Mouse (Mus musculus): ENCODE measurements around the gene Fbxw4. TPM values are rescaled to one million over a fixed set of nuclear protein-coding genes. Genes with fewer than 3 reads are reported as not detected.

Fbxw4 gene
- polyA plus RNA-seq, 1 experiment from 2014 or later = 3.3 TPM

DNA sequence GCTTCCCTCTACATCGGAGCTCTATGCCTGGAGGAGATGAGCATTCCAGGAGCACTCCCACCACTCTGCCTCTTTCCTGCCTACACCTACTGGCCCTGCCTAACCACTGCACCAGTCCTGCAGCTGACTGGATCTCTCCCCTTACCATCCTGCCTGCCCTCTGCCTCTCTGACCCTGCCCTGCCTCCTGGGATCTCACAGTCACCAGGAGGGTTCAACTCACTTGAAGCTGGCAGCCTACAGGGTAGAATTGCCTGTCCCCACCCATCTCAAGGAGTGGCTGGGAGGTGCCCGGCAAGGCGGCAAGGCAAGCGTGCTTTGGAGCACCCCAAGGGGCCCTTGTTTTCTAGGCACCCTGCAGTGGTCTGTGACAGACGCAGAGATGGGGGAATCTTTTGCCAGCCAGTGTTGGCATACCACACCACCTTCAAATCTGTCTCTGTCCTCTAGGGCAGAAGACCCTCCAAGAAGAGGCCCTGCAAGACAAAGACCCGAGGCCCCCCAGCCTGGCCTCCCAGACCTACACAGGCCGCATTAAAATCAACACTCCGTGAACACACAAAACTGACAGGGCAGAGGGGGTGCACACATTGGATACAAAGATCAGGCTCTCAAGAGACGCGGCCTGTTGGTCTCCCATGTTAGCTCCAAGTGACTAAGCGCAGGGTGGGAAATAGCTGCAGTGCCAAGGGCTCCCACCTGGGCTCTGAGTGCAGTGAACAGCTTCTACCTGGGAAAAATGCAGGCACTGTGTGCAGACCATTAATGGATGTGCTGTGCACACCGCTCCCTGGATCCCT lies 44.5 kb downstream of the Fbxw4 start:
- H3K4me3 ChIP-seq (ENCODE audit: low read depth, low read length) = no peak overlapping the region
- no peak overlapping the region for H3K9ac ChIP-seq (ENCODE audit: low read length)
- peak overlapping the region; percentile 30; the same call in 1 of the 2 replicates for H3K27ac ChIP-seq (replicated peaks; ENCODE audit: low read depth, low read length)
- H3K4me1 ChIP-seq (ENCODE audit: control insufficient read depth, insufficient read depth, low read length) = peaks cover 18% of the 10 kb centered on the region
- no peak for DNase-seq (ENCODE audit: low spot score)
- 0 out of 2 replicates have a peak, but pooled peaks have one; percentile 6 for ATAC-seq (ENCODE audit: insufficient number of reproducible peaks, low FRiP score, low TSS enrichment, low read depth)
- H3K27me3 ChIP-seq (ENCODE audit: control insufficient read depth, insufficient read depth, low read length) = no peaks in the 10 kb centered on the region
- 64% methylated on average over 12 of the region's 12 CpGs for WGBS
- H3K9me3 ChIP-seq (ENCODE audit: control insufficient read depth, low read length) = no peaks in the 10 kb centered on the region
- no peak overlapping the region for H3K4me2 ChIP-seq (ENCODE audit: low read depth, severe bottlenecking)
- no peaks in the 10 kb centered on the region for H3K36me3 ChIP-seq (ENCODE audit: control insufficient read depth, insufficient read depth, low read length)

GRCm38 (mm10) chr19:45614928-45615327 lies 45.2 kb downstream of the Fbxw4 start:
- H3K27ac ChIP-seq (replicated peaks; ENCODE audit: low read depth, low read length) = no peak overlapping the region
- peaks cover 18% of the 10 kb centered on the region for H3K4me1 ChIP-seq (ENCODE audit: control insufficient read depth, insufficient read depth, low read length)
- DNase-seq (ENCODE audit: low spot score) (no peak), ATAC-seq (ENCODE audit: insufficient number of reproducible peaks, low FRiP score, low TSS enrichment, low read depth) (no peak)
- no peaks in the 10 kb centered on the region for H3K36me3 ChIP-seq (ENCODE audit: control insufficient read depth, insufficient read depth, low read length)
- H3K9me3 ChIP-seq (ENCODE audit: control insufficient read depth, low read length) = no peaks in the 10 kb centered on the region
- no peak overlapping the region for H3K4me2 ChIP-seq (ENCODE audit: low read depth, severe bottlenecking)
- no peak overlapping the region for H3K9ac ChIP-seq (ENCODE audit: low read length)
- 54% methylated on average over 3 of the region's 3 CpGs for WGBS
- no peak overlapping the region for H3K4me3 ChIP-seq (ENCODE audit: low read depth, low read length)
- no peaks in the 10 kb centered on the region for H3K27me3 ChIP-seq (ENCODE audit: control insufficient read depth, insufficient read depth, low read length)

DNA sequence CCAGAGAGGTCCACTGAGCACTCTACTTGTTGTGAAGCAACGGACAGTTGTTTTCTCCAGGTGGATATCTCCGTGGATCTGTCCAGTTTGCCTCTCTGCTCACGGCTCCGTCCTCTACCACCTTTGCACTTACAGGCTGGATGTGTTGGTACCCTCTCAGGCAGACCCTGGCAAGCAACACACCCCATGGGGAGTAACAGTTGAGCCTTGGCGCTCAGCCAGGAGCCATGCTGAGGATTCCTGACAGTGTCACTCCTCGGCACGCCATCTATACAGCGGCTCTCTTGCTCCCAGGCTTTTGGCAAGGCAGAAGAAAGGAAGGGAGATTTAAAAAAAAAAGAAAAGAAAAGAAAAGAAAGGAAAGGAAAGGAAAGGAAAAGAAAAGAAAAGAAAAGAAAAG lies 45.7 kb downstream of the Fbxw4 start:
- Histone ChIP-seq H3K4me1 (ENCODE audit: control insufficient read depth, insufficient read depth, low read length) (peaks cover 18% of the 10 kb centered on the region), H3K27ac (replicated peaks; ENCODE audit: low read depth, low read length) (no peak overlapping the region), H3K4me3 (ENCODE audit: low read depth, low read length) (no peak overlapping the region), H3K9ac (ENCODE audit: low read length) (no peak overlapping the region), H3K36me3 (ENCODE audit: control insufficient read depth, insufficient read depth, low read length) (no peaks in the 10 kb centered on the region), H3K9me3 (ENCODE audit: control insufficient read depth, low read length) (no peaks in the 10 kb centered on the region), H3K27me3 (ENCODE audit: control insufficient read depth, insufficient read depth, low read length) (no peaks in the 10 kb centered on the region), H3K4me2 (ENCODE audit: low read depth, severe bottlenecking) (no peak overlapping the region)
- no peak for DNase-seq (ENCODE audit: low spot score)
- ATAC-seq (ENCODE audit: insufficient number of reproducible peaks, low FRiP score, low TSS enrichment, low read depth) = no peak
- WGBS = 89% methylated on average over 8 of the region's 8 CpGs

DNA sequence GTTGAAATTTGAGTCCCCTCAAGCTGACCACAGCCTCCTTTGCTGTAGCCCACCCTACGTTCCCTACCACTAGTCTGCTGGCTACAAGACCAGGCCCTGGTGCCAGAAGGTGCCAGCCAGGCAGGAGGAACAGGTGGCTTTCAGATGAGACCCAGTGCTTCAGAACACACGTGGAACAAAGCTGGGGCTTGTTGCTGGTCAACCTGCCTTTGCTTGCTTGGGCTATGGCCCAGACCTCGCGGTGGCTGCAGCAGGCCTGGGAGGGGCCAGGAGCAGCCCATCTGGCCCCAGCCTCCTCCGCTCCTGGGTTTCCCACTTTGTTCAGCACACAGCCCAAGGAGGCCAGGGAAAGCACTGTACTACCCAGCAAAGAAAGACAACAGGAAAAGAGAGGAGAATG lies 49.3 kb downstream of the Fbxw4 start:
- H3K36me3 ChIP-seq (ENCODE audit: control insufficient read depth, insufficient read depth, low read length) = no peaks in the 10 kb centered on the region
- no peaks in the 10 kb centered on the region for H3K27me3 ChIP-seq (ENCODE audit: control insufficient read depth, insufficient read depth, low read length)
- ATAC-seq (ENCODE audit: insufficient number of reproducible peaks, low FRiP score, low TSS enrichment, low read depth) (no peak), DNase-seq (ENCODE audit: low spot score) (no peak)
- no peak overlapping the region for H3K4me3 ChIP-seq (ENCODE audit: low read depth, low read length)
- no peak overlapping the region for H3K9ac ChIP-seq (ENCODE audit: low read length)
- H3K27ac ChIP-seq (replicated peaks; ENCODE audit: low read depth, low read length) = no peak overlapping the region
- H3K4me1 ChIP-seq (ENCODE audit: control insufficient read depth, insufficient read depth, low read length) = peaks cover 20% of the 10 kb centered on the region
- H3K9me3 ChIP-seq (ENCODE audit: control insufficient read depth, low read length) = no peaks in the 10 kb centered on the region
- 73% methylated on average over 5 of the region's 5 CpGs for WGBS
- H3K4me2 ChIP-seq (ENCODE audit: low read depth, severe bottlenecking) = no peak overlapping the region

DNA sequence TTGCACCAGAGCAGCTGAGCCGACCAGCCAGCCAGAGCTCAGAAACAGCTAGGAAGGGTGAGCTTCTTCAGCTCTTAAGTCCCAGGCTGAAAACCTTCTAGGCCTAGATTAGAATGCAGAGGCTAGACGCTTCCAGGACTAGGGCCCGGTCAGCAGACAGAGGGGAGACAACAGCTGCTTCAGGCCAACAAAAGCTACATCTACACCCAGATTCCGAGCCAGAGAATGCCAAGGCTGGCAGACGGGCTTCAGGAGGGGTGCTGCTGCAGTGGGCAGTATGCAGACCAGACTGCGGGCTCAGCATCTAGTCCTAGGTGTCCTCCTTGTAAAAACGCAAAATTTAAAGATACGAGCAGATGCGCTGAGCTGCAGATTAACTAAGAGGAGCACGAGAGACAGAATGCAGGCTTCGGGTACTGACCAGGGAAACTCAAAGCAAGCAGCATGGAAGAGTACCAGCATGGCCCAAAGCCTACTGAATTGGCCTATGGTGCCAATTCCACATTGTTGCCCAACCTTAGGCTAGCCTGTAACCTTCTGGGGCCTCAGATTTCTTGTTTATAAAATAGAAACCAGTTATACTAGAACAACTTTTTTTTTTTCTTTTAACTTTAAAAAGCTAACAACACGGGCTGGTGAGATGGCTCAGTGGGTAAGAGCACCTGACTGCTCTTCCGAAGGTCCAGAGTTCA lies 51.3 kb downstream of the Fbxw4 start:
- ATAC-seq (ENCODE audit: insufficient number of reproducible peaks, low FRiP score, low TSS enrichment, low read depth) (no peak), DNase-seq (ENCODE audit: low spot score) (no peak)

DNA sequence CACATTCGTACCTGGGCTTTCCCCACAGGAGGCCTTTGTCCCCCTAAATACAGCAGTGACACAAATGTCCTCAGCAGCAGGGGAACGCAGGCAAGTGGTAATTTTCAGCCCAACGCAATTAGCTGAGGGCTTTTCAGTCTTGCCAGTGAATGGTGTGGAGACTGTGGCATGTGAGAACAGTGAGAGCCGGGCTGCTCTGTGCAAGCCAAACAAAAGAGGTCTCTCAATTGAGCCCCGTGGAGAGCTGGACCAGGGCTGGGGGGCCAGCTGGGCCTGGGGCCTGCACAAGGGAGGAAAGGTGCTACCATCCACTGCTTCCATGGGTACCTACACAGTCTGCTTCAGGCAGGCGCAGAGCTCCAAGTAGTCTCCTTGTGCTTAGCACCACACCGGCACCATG lies 52.6 kb downstream of the Fbxw4 start:
- no peak overlapping the region for H3K4me2 ChIP-seq (ENCODE audit: low read depth, severe bottlenecking)
- H3K9ac ChIP-seq (ENCODE audit: low read length) = peak overlapping the region; percentile 41
- ATAC-seq (ENCODE audit: insufficient number of reproducible peaks, low FRiP score, low TSS enrichment, low read depth) (no peak), DNase-seq (ENCODE audit: low spot score) (peak; percentile 42)
- 26% methylated on average over 7 of the region's 7 CpGs for WGBS
- no peaks in the 10 kb centered on the region for H3K9me3 ChIP-seq (ENCODE audit: control insufficient read depth, low read length)
- H3K4me3 ChIP-seq (ENCODE audit: low read depth, low read length) = no peak overlapping the region
- no peaks in the 10 kb centered on the region for H3K36me3 ChIP-seq (ENCODE audit: control insufficient read depth, insufficient read depth, low read length)
- H3K27ac ChIP-seq (replicated peaks; ENCODE audit: low read depth, low read length) = peak overlapping the region; percentile 73
- no peaks in the 10 kb centered on the region for H3K27me3 ChIP-seq (ENCODE audit: control insufficient read depth, insufficient read depth, low read length)
- peaks cover 12% of the 10 kb centered on the region for H3K4me1 ChIP-seq (ENCODE audit: control insufficient read depth, insufficient read depth, low read length)

More for the DNA sequence above, 51.3 kb downstream of the Fbxw4 start:
- 93% methylated on average over 13 of the region's 13 CpGs for WGBS
- Histone ChIP-seq H3K27ac (replicated peaks; ENCODE audit: low read depth, low read length) (no peak overlapping the region), H3K4me1 (ENCODE audit: control insufficient read depth, insufficient read depth, low read length) (peaks cover 12% of the 10 kb centered on the region), H3K9me3 (ENCODE audit: control insufficient read depth, low read length) (no peaks in the 10 kb centered on the region), H3K36me3 (ENCODE audit: control insufficient read depth, insufficient read depth, low read length) (no peaks in the 10 kb centered on the region), H3K9ac (ENCODE audit: low read length) (no peak overlapping the region), H3K4me2 (ENCODE audit: low read depth, severe bottlenecking) (no peak overlapping the region), H3K4me3 (ENCODE audit: low read depth, low read length) (no peak overlapping the region), H3K27me3 (ENCODE audit: control insufficient read depth, insufficient read depth, low read length) (no peaks in the 10 kb centered on the region)

GRCm38 (mm10) chr19:45606701-45607100 lies 53.4 kb downstream of the Fbxw4 start:
- Histone ChIP-seq H3K36me3 (ENCODE audit: control insufficient read depth, insufficient read depth, low read length) (no peaks in the 10 kb centered on the region), H3K4me2 (ENCODE audit: low read depth, severe bottlenecking) (no peak overlapping the region), H3K9me3 (ENCODE audit: control insufficient read depth, low read length) (no peaks in the 10 kb centered on the region), H3K4me3 (ENCODE audit: low read depth, low read length) (no peak overlapping the region), H3K4me1 (ENCODE audit: control insufficient read depth, insufficient read depth, low read length) (peaks cover 12% of the 10 kb centered on the region), H3K27ac (replicated peaks; ENCODE audit: low read depth, low read length) (no peak overlapping the region), H3K27me3 (ENCODE audit: control insufficient read depth, insufficient read depth, low read length) (no peaks in the 10 kb centered on the region), H3K9ac (ENCODE audit: low read length) (no peak overlapping the region)
- DNase-seq (ENCODE audit: low spot score) (no peak), ATAC-seq (ENCODE audit: insufficient number of reproducible peaks, low FRiP score, low TSS enrichment, low read depth) (no peak)
- WGBS = 79% methylated on average over 4 of the region's 4 CpGs

DNA sequence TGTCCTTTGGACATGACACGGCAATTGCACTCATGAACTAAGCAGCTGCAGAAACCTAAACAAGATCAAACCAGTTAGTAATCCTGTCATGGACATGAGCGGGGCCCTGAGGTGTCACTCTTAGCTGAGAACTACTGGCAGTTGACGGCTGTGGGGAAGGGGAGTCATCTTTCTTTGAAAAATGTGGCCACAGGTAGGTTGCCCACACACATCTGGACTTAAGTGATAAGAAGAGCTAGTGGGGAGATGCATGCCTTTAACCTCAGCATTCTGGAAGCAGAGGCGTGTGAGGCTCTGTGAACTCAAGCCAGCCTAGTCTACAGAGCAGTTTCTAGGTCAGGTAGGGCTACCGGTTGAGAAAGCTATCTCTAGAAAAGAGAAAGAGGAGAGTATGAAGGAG lies 57.5 kb downstream of the Fbxw4 start:
- H3K4me3 ChIP-seq (ENCODE audit: low read depth, low read length) = no peak overlapping the region

More for the DNA sequence above, 57.5 kb downstream of the Fbxw4 start:
- Histone ChIP-seq H3K4me1 (ENCODE audit: control insufficient read depth, insufficient read depth, low read length) (peaks cover 7% of the 10 kb centered on the region), H3K9me3 (ENCODE audit: control insufficient read depth, low read length) (no peaks in the 10 kb centered on the region), H3K27ac (replicated peaks; ENCODE audit: low read depth, low read length) (no peak overlapping the region), H3K9ac (ENCODE audit: low read length) (no peak overlapping the region), H3K4me2 (ENCODE audit: low read depth, severe bottlenecking) (no peak overlapping the region), H3K36me3 (ENCODE audit: control insufficient read depth, insufficient read depth, low read length) (no peaks in the 10 kb centered on the region), H3K27me3 (ENCODE audit: control insufficient read depth, insufficient read depth, low read length) (no peaks in the 10 kb centered on the region)
- DNase-seq (ENCODE audit: low spot score) (no peak), ATAC-seq (ENCODE audit: insufficient number of reproducible peaks, low FRiP score, low TSS enrichment, low read depth) (no peak)
- 81% methylated on average over 5 of the region's 5 CpGs for WGBS
